Mouse (Mus musculus) ES-E14 (cell line): Measurements from ENCODE around the gene Sik3. TPM values are rescaled to one million over a fixed set of nuclear protein-coding genes. Genes with fewer than 3 reads are reported as not detected.

Source experiments
- DNase-seq: peaks from one replicate; pipeline ENCODE4 v3.0.0-alpha.2; 2013; ENCODE audit warnings: low read depth, low spot score
- H3K27ac ChIP-seq: 2 replicates; pipeline ENCODE4 v1.5.1; 2012; ENCODE audit warnings: low read depth, mild to moderate bottlenecking, low read length, moderate library complexity, mixed read lengths; ENCODE audit not compliant: poor library complexity, insufficient read depth, severe bottlenecking
- H3K36me3 ChIP-seq: 2 replicates; pipeline ENCODE4 v1.6.1; 2012; ENCODE audit warnings: mild to moderate bottlenecking, low read length, moderate library complexity, mixed read lengths; ENCODE audit not compliant: control insufficient read depth, poor library complexity, insufficient read depth, severe bottlenecking
- H3K4me1 ChIP-seq, 2 experiments: fragments of 150-350 bp in 1 of 2; sonication (generic) in 1 of 2; 2 replicates each; pipeline ENCODE4 v1.6.1; 2012; ENCODE audit warnings: low read length in 2 of 2, mild to moderate bottlenecking in 1 of 2, mixed read lengths in 1 of 2; ENCODE audit not compliant: control insufficient read depth in 2 of 2, insufficient read depth in 2 of 2, poor library complexity in 1 of 2
- H3K4me3 ChIP-seq, 2 experiments: fragments of 150-350 bp in 1 of 2; sonication (generic) in 1 of 2; 2 replicates each; pipeline ENCODE4 v1.5.1; 2012; ENCODE audit warnings: low read length in 2 of 2, low read depth in 1 of 2, mild to moderate bottlenecking in 1 of 2, mixed read lengths in 1 of 2; ENCODE audit not compliant: insufficient read depth in 1 of 2, poor library complexity in 1 of 2, severe bottlenecking in 1 of 2
- H3K9ac ChIP-seq: 2 replicates; pipeline ENCODE4 v1.6.1; 2012; ENCODE audit warnings: low read depth, mild to moderate bottlenecking, low read length, mixed read lengths; ENCODE audit not compliant: poor library complexity, insufficient read depth, severe bottlenecking
- H3K9me3 ChIP-seq: fragments of 150-350 bp; sonication (generic); 2 replicates; pipeline ENCODE4 v1.6.1; 2012; ENCODE audit warnings: low read depth, mild to moderate bottlenecking, low read length; ENCODE audit not compliant: control insufficient read depth, insufficient read depth
- CHD2 ChIP-seq: IDR thresholded peaks from 2 replicates; pipeline ENCODE4 v1.6.1; 2014; ENCODE audit warnings: mild to moderate bottlenecking, low read depth, low read length, inconsistent platforms
- HCFC1 ChIP-seq: IDR thresholded peaks from 2 replicates; pipeline ENCODE4 v1.6.1; 2012; ENCODE audit warnings: low read length, inconsistent platforms, borderline replicate concordance; ENCODE audit not compliant: insufficient read depth
- MAFK ChIP-seq: IDR thresholded peaks from 2 replicates; pipeline ENCODE4 v1.6.1; 2014; ENCODE audit warnings: mild to moderate bottlenecking, low read depth, low read length, inconsistent platforms; ENCODE audit not compliant: insufficient read depth
- ZC3H11A ChIP-seq: IDR thresholded peaks from 2 replicates; pipeline ENCODE4 v1.6.1; 2012; ENCODE audit warnings: low read depth, mild to moderate bottlenecking, inconsistent platforms, low read length, borderline replicate concordance
- ZNF384 ChIP-seq: IDR thresholded peaks from 2 replicates; pipeline ENCODE4 v1.6.1; 2012; ENCODE audit warnings: low read depth, low read length, inconsistent platforms
- in situ Hi-C, 2 experiments: fragments of 600-800 bp; cut with MboI; formaldehyde crosslinking; loops; one replicate each; pipeline ENCODE4 v1.15.1; 2025; ENCODE audit warnings: low sequenced_read_pairs in 2 of 2, inconsistent platforms in 1 of 2; ENCODE audit not compliant: unreplicated experiment in 2 of 2
- total RNA-seq: library from RNA; depleted of rRNA; stranded (reverse); fragments of 300-350 nt; gene quantifications from 2 replicates; pipeline ENCODE4 v1.2.3, GENCODE M21; 2012

Gene Sik3
- total RNA-seq, 1 experiment: 18.9 TPM

GRCm38 (mm10) chr9:46064331-46064730 is 51.7 kb downstream of the Sik3 start:
- Histone ChIP-seq H3K9me3 (no peaks in the 10 kb centered on the region), H3K9ac (no peak overlapping the region), H3K4me3 (no peak overlapping the region), H3K36me3 (no peaks in the 10 kb centered on the region), H3K4me1 (peaks cover 2 to 4% of the 10 kb centered on the region in 2 experiments; a peak in 1 of 4 replicates), H3K27ac (no peak overlapping the region)
- in situ Hi-C loops: no loop called here
- no peak for TF ChIP-seq HCFC1
- no peak for TF ChIP-seq CHD2
- TF ChIP-seq MAFK: no peak
- TF ChIP-seq ZC3H11A: no peak
- TF ChIP-seq ZNF384: no peak
- no peak for DNase-seq

GRCm38 (mm10) chr9:46066711-46067110 is 54.1 kb downstream of the Sik3 start:
- peaks cover 2 to 8% of the 10 kb centered on the region in 2 experiments; a peak in 1 of 4 replicates for H3K4me1 ChIP-seq
- in situ Hi-C loops: no loop called here
- no peaks in the 10 kb centered on the region for H3K9me3 ChIP-seq
- no peak overlapping the region for H3K27ac ChIP-seq
- no peak overlapping the region for H3K4me3 ChIP-seq
- no peak overlapping the region for H3K9ac ChIP-seq
- H3K36me3 ChIP-seq: no peaks in the 10 kb centered on the region
- DNase-seq: no peak
- TF ChIP-seq MAFK: no peak
- TF ChIP-seq ZC3H11A: no peak
- TF ChIP-seq CHD2: no peak
- TF ChIP-seq HCFC1: no peak
- no peak for TF ChIP-seq ZNF384

GRCm38 (mm10) chr9:46067691-46068090 is 55.1 kb downstream of the Sik3 start:
- Histone ChIP-seq H3K27ac (no peak overlapping the region), H3K36me3 (no peaks in the 10 kb centered on the region), H3K4me3 (no peak overlapping the region), H3K4me1 (peaks cover 2 to 8% of the 10 kb centered on the region in 2 experiments; a peak in 1 of 4 replicates), H3K9me3 (no peaks in the 10 kb centered on the region), H3K9ac (no peak overlapping the region)
- DNase-seq: no peak
- TF ChIP-seq HCFC1 (no peak), CHD2 (no peak), MAFK (no peak), ZC3H11A (no peak), ZNF384 (no peak)
- in situ Hi-C loops: no loop called here

- Histone ChIP-seq H3K27ac (no peak overlapping the region), H3K9ac (no peak overlapping the region), H3K4me1 (peaks cover 2 to 8% of the 10 kb centered on the region in 2 experiments; a peak in 1 of 4 replicates), H3K4me3 (no peak overlapping the region), H3K36me3 (no peaks in the 10 kb centered on the region), H3K9me3 (no peaks in the 10 kb centered on the region)
- in situ Hi-C loops: no loop called here
- TF ChIP-seq ZNF384 (no peak), CHD2 (no peak), HCFC1 (no peak), ZC3H11A (no peak), MAFK (no peak)
- no peak for DNase-seq
These were observed 56.4 kb downstream of the Sik3 start for GRCm38 (mm10) chr9:46069013-46069412.
